Mouse (Mus musculus) cerebellum, adult 2 months (tissue): ENCODE measurements around the gene B3galnt1.

Experiments
- CTCF ChIP-seq: fragments of 200-500 bp; IDR thresholded peaks from 2 replicates; pipeline ENCODE4 v1.5.1; 2011; ENCODE audit warnings: low read depth, mild to moderate bottlenecking, control low read depth, low read length, moderate library complexity, borderline replicate concordance; ENCODE audit not compliant: insufficient read depth
- POLR2A ChIP-seq: fragments of 200-500 bp; IDR thresholded peaks from 2 replicates; pipeline ENCODE4 v1.6.1; 2011; ENCODE audit warnings: low read length, control low read depth, borderline replicate concordance; ENCODE audit not compliant: insufficient read depth

DNA sequence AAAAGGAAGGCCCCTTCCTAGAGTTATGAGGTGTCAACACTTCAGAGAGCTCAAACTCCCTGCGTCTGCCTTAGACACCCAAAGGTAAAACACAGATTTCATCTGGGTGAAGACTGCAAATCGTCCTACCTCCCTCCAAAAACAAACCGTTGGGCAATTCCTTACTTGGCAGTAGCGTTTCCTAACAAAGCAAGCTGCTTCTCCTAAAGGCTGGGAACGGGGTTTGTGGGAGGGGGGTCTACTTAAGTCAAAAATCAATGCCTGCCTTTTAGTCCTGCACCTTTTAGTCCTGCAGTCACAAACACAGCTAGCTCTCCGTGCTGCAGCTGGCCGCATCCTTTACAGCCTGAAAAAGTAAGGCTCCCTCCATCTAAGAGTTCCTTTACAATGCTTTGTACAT lies 944 bp downstream of the B3galnt1 start:
- no peak for TF ChIP-seq CTCF
- TF ChIP-seq POLR2A: no peak
